Mouse (Mus musculus) thymus, postnatal 25 days (tissue): ENCODE data around the gene Pnkp.

Source experiments
- DNase-seq: peaks from one replicate; pipeline ENCODE4 v3.0.0; 2022

Pnkp gene

DNA sequence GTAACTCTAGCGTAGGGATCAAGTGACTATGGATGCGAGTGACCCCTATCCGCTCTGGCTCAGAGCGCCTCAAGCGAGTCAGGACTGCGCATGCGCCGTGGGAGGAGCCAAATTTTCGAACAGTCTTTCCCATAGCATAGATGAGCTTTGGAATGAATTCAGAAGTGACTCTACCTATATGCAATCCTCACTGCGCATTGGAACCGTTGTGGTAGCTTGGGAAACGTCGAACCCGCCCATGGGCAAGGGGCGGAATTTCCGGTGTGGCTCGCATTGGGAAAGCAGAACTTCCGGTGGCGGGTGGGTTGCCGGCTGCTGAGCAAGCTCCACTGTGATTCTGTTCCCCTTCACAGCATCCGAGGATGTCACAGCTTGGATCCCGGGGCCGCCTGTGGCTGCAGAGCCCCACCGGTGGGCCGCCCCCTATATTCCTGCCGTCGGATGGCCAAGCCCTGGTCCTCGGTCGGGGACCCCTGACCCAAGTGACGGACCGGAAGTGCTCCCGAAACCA, at the start of gene Pnkp:
Pnkp (plus strand) TSS at position 98 of the 511 bp plus-strand sequence.
- DNase-seq = peak; percentile 87

DNA sequence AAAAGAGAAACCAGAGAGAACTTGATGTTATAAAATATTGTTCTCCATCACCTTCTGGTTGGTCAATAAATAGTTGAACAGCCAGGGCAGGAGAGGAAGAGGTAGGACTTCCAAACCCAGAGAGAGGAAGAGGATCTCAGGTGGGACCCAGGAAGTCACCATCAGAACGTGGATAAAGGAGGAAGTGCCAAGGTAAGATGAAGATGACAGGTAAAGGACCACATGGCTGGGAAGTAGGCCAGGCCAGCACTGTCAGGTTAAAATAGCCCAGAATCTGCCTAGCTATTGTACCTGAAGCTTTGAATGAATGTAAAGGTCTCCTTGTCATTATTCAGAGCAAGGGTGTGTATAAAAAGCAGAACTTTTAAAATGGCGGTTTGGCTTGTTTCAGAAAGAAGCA, 48.0 kb upstream of the Pnkp start:
- DNase-seq = no peak

DNA sequence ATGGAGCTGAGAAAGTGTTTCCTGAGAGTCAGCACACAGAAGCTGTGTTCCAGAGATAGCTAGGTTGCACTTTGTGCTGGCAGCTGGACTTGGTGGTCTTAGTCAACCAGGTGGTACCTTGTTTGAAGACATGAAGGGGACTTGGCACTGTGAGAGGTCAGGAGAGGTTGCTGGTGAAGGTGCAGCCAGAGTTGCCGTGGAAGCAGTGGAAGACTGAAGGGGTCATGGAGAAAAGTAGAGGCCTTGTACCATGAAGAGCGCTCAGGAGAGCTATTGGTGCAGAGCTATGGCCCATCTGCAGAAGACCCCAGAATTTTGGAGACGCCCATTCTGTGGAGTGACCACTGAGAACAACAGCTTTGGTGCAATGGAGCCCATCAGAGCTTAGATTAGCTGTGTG, 47.5 kb upstream of the Pnkp start:
- DNase-seq = no peak

DNA sequence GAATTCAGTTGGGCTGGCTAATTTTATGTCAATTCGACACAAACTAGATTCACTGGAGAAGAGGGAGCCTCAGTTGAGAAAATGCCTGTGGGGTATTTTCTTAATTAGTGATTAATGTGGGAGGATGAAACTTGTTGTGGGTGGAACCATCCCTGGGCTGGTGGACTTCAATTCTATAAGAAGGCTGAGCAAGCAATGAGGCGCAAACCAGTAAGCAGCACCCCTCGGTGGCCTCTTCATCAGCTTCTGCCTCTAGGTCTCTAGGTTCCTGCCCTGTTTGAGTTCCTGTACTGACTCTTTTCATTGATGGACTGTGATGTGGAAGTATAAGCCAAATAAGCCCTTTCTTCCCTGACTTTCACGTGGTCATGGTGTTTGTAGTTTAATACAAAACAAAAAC, 46.6 kb upstream of the Pnkp start:
- no peak for DNase-seq

DNA sequence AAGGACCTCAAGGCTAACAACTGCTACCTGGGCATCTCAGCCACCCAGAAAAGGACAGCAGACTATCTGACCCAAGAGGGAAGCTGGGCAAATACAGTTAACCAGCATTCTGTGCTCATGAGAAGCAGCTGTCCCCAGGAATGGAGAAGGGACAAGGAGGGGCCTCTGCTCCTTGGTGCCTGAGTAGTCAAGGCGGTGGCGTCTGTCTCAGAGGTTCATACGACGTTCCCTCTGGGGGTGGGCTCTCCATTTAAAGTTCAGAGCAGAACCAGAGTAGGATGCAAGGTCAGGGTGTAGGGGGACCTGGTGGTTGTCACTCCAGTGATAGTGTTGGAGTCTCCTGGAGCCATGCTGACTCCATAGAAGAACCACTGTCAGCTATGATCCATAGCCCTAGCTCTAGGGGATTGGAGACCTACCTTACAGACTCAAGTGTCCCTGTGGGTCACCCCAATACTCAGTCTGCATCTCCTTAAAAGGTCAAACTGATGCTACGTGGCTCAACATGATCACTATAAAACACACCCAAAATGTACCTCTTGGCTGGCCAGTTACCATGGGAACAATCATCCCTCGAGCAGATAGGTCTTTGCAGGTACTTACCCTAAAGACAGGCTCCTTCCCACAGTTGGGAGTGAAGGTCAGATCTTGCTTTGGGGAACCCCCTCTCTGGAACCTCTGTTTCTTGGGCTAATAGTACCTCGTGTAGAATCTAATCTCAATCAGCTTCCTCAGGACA, 46.0 kb upstream of the Pnkp start:
- DNase-seq = no peak

DNA sequence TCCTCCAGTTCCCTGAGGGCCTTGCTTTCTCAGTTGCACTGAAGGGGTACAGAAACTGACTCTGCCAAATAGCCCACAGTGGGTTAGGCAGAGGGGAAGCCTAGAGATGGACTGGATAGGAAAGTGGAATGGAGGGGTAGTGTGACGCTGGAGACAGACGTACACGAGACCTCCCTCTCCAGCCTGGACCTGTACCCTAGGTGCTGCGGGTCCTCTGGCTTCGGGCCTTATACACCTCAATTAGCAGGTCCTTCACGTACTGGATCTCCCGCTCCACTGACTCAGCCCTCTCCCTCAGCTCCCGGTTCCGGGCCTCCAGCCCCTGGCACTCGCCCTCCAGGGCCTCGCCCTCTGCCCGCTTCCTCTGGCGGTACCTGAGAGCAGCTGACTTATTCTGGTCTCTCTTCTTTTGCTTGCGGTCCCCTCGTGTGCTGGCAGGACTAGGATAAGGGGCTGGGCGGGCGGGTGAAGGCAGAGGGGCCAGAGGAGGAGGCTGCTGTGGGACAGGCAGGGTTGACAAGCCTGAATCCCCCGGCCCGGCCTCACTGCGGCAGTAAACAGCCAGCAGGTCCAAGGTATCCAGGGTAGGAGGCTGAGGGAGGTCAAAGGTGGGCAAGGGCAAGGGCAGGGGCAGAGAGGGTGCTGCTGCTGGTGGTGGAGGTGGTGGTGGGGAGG, 44.2 kb upstream of the Pnkp start:
- DNase-seq = no peak

DNA sequence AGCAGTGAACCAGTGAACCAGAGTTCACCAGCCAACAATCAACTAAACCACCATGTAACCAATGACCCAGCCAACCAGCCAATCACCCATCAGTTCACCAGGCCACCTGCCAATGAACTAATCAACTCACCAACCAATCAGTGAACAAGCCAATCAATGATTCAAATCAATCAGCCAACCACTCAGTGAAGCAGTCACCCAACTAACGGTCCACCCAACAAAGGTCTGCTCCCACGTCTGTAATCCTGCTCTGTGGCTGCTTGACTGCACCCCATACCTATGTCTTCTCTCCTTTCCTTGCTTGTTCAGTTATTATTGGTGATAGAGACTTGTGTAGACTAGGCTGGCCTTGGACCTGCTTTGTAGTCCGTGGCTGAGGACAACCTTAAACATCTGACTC, 43.0 kb upstream of the Pnkp start:
- no peak for DNase-seq

DNA sequence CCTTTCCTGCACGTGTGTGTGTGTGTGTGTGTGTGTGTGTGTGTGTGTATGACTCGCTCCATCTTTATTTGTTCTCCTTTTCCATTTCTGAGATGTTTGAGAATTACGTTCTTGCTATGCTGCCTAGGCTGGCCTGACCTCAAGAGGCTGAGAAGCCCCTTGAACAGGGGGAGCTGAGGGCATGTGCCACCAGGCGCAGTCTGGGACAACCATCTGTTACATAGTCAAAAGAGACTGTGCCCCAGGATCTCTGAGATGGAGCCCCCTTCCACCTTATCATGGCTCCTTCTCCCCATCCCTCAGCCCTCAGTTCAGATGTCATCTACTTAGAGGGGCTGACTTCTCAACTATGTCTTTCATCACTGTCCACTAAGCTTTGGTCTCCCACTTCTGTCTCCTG, 42.5 kb upstream of the Pnkp start:
- DNase-seq = no peak

DNA sequence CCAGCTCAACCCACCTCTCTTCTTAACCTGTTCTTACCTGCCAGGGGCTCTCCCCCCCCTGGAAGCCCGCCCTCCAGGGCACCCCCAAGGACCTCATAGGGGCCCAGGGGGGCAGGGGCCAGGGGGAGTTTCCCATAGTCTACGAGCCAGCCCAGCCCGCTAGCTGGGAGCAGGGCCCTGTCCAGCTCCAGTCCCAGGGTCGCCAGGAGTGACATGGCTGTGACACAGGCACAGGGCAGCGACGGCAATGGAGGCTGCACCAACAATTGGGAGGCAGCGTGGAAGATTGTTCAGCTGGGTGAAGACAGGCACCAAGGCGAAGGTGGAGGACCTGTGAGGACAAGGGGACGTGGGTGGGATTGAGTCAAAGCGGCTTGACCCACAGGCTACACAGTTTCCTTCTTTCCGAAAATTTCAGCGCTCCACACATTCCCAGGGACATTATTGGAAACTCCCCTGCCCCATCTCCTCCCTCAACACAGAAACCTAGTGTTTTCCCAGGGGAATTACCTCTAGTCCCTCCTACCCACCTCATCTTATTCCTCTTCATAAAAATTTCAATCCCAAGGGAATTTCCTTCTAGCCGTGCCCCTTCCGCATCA, 41.9 kb upstream of the Pnkp start:
- DNase-seq = no peak

DNA sequence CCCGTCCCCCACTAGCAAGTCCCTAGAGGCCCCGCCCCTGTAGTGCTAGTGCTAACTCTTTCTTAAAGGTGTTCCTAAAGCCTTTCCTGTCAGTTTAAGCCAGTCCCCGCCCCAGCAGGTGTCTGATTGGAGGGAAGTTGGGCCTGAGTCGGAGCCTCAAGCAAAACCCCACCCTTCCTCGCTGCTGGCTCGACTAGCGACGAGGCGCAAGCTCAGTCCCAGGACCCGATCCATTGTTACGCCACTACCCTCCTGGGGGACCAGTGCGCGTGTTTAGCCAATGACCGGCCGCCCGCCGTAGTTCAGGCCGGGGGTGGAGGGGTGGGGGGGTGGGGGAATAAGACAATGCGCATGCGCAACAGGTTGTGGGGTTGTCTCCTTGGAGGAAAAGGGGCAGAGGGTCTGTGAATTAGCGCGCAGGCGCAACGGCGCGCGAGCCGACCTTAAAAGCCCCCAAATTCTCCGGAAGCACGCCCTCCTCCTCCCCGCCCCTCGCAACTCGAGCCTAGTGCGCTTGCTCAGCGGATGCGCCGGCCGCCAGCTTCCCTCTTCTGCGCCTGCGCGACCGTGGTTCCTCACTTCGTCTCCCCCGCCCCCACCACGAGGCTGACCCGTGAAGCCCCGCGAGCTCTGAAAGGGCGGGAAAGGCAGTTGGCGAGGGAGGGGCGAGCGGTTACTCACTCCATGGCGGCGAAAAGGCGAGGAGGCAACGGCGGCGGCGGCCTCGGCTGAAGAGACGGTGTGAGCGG, 41.0 kb upstream of the Pnkp start, which contains the start of the genes Nup62 and Il4i1:
Nup62 (plus strand) TSS at position 368 of the 749 bp plus-strand sequence.
Il4i1 (plus strand) TSS at position 667 of the 749 bp plus-strand sequence.
- peak; percentile 100 for DNase-seq

DNA sequence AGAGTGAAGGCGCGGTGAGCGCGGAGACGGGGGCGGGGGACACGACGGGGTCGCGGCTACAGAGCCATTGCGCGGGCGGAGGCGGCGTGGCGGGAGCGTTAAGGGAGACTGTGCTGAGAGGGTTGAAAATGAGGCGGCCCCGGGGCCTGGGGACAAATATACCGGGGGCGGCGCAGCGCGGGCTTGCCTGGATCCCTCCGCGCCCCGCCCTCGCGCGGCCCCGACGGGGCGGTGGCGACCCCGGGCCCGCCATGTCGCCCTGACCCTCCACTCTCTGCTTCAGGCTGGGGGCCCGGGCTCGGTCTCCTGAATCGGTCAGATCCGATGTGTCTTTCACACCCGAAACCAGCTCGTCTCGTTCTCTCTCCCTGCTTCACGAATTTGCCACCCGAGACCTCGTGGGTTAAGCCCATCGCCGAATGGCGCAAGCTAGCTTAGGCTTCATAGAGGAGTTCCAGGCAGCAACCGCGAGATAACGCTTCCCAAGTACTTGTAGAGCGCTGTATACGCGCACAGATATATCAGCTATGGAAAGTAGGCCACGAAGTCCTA, 40.4 kb upstream of the Pnkp start, which contains the start of gene Atf5:
Atf5 (minus strand) TSS at position 189 of the 552 bp plus-strand sequence.
- no peak for DNase-seq

DNA sequence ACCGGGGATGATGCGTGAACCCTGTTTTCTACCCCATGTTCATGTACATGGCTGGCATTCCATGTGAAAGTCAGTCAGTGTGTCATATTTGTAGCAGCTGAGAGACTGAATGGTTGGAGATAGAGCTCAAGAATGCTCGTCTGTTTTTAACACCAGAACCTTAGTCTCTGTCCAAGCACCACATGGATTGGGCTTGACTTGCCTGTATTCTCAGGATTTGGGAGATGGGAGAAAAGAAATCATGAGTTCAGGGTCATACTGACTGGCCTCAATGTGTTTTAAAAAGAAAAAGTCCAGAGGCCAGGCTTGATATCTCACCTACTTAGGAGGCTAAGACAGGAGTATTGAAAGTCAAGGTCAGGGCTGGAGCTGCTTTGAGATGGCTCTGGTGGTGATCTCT, 39.5 kb upstream of the Pnkp start:
- DNase-seq = no peak

DNA sequence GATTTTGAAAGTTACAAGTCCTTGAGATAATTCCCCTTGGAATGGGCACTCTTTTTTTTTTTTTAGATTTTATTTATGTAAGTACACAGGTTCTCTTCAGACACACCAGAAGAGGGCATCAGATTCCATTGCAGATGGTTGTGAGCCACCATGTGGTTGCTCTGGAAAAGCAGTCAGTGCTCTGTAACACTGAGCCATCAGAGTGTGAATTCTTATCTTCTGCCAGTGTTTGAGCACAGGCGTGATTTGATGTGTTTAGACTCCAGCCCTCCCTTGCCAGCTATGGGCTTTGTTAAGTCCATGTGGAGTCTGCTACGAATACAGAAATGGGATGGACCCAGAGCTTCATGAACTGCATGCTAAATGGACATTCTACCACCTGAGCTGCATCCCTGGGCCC, 38.8 kb upstream of the Pnkp start:
- DNase-seq = no peak

DNA sequence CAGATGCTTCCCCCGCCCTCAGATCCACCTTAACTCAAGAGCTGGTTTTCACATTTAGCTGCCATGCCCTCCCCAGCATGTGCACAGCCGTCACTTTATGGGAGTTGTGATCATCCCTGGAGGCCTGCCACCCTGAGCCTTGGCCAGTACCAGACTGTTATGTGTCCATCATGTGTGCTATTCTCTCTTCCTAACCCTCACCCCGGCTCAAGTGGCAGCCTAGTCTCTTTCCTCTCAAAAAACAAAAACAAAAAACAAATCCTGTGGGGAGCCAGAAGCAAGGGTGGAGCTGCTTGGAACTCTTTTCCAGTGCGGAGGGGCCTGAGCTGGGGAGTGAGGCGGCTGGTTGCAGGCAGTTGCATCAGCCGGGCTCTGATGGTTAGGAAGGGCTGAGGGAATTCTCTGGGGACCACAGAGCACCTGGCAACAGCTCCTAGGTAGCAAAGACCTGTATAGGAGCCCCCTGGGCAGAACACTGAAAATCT, 38.1 kb upstream of the Pnkp start:
- DNase-seq = peak; percentile 4

DNA sequence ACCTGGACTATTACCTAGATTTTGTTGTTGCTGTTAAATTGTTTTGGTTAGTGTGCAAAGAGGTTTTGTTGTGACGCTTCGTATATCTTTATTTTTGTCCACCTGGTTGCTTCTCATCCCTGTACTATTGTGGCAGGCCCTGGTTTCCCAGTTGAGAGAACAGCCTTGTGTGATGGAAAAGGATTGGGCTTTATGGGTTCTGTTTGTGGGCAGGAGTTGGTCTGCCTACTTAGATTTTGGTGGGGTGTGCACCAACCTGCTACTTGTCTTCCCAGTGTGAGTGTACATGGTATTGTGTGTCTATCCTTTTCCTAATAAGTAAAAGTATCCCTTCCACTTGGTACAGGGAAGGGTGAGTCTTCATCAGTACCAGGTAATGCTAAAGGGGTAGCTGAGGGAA, 37.5 kb upstream of the Pnkp start:
- DNase-seq = peak; percentile 0

DNA sequence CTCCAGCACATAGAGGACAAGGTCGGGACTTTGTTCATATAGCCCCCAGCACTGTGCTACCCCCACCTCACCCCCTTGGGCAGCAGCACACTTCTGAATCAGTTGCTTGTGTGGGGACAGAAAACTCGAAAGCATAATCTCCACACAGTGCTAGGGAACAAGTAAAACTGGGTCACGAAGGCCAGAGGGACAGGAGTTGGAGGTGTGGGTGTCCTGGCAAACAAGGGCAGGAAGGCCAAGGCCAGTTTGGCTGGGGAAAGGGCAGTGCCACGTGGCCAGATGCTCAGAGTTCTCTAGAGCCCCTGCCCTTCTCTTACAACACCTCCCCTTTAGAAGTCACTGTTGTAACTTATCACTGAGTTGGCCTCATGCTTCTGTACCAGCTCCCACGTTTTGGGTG, 37.1 kb upstream of the Pnkp start:
- peak; percentile 1 for DNase-seq

DNA sequence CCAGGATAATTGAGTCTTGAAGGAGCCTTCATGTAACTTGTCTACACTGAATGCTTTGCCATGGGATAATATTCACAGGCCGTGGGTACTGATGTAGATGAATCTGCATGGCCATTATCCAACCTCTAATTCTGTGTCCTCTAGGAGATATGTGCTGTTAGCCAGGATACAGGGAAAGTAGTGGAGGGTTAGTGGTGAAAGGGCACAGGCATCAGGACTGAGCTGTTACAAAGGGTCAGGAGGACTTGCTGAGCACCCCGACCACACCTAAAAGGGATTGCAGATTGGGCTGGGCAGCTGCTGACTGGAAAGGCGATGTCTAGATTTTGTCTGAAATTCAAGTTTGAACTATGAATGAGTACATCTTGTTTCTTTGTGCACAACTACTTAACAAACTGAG, 36.4 kb upstream of the Pnkp start:
- no peak for DNase-seq

DNA sequence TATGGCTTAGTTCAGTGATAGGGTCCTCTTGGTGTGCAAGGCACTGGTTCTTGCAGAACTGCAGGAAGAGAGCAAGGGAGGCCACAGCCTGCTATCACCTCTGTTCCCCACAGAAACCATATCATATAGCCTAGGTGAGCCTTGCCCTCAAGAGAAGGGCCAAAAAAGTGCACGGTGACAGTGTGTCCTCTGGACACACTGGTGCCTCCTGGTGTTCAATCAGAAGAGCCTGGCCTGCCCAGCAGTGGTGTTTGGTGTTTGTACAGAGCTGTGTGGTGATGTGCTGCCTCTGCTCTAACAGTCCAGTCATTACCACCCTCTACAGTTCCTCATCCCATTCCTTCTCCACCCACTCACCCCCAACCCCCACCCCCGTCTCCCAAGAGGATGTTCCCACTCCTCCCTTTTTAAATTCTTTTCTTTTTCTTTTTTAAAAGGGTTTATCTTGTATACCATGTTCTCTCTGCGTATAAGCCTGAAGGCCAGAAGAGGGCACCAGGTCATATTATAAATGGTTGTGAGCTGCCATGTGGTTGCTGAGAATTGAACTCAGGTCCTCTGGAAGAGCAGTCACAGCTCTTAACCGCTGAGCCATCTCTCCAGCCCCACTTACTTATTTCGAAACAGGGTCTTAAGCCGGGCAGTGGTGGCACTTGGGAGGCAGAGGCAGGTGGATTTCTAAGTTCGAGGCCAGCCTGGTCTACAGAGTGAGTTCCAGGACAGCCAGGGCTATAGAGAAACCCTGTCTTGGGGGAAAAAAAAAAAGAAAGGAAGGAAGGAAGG, 35.1 kb upstream of the Pnkp start:
- DNase-seq = no peak

DNA sequence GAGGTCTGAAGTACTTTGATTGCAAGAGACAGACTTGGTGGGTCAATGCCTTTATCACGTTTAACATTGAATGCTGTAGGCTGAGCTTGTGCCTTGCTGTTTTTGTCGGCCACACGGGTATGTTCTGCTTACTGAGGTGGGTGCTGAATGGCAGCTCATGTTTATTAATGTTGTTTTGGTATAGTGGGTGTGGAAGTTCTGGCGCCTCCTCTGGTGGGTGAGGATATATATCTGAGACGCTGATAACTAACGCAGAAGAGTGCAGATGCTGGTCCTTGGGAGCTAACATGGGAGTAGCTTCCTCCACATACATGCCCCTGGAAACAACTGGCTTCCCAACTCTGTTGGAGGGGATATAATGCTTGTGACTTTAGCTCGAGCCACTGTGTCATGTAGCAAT, 33.5 kb upstream of the Pnkp start:
- DNase-seq = no peak

DNA sequence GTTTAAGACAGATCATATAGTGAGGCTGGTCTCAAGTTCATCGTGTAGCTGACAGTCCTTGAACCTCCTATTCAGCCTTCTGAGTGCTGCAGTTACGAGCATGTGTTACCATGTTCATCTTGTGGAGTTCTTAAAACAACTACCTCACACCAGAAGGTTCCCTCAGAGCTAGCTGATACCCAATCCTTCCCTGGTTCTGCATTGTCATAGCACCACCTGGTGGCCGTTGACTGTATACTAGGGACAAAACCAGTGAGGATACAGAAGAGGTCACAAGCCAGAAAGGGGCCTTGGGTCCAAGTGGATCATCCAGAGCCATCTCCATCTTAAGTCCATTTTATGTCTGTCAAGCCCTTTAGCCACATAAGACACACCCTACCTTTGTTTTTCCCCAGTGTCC, 32.1 kb upstream of the Pnkp start:
- DNase-seq = peak; percentile 84

DNA sequence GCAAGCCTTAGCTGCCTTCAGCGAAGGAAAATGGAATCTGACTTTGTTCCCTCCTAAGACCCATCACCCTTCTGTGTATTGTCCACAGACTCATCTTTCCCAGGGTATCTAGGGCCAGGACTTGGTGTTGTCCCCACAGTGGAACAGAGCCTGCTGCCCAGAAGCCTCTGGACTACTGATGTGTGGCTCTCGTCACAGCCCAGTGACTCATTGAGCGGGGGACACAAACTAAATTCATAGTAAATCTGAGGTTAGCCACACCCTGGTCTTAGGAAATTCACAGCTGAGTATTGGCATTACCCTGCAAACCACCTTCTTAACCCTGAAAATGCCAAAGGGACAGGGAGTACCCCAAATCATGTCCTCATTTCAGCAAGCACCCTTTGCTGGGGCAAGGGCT, 30.2 kb upstream of the Pnkp start:
- no peak for DNase-seq

DNA sequence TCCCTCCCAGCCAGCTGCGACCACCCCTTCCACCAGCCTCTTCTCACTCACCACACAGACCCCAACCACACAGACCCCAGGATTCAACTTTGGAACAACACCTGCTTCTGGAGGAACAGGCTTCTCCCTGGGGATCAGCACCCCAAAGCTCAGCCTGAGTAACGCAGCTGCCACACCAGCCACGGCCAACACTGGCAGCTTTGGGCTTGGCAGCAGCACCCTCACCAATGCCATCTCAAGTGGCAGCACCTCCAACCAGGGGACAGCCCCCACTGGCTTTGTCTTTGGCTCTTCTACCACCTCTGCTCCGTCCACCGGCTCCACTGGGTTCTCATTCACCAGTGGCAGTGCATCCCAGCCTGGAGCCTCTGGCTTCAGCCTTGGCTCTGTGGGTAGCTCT, 28.2 kb upstream of the Pnkp start:
- no peak for DNase-seq
